Mouse (Mus musculus): ENCODE measurements around the gene Ninl. TPM values are rescaled to one million over a fixed set of nuclear protein-coding genes. Genes with fewer than 3 reads are reported as not detected.
"Not testable (repeated sequence)": the region's sequence is repeated elsewhere in the genome, so short reads cannot be mapped to it uniquely, and the experiment has no call there.

Gene Ninl
- total RNA-seq, 2 experiments from 2014 or later = 5.5 to 5.8 TPM

- DNase-seq (ENCODE audit: low spot score in 2 of 2) = peak; percentile 85
Observed at GRCm38 (mm10) chr2:150909429-150910039, 129.6 kb downstream of the Ninl start.

GRCm38 (mm10) chr2:150908881-150909280, 130.3 kb downstream of the Ninl start:
- not testable (repeated sequence) for DNase-seq (ENCODE audit: low spot score in 2 of 2)

GRCm38 (mm10) chr2:150904936-150905450, 134.2 kb downstream of the Ninl start, which contains the start of gene Gins1:
Gene Gins1, plus strand, starts transcription at chr2:150905400.
- DNase-seq (ENCODE audit: low spot score in 2 of 2) = no peak

- peak; percentile 96 to 97 for DNase-seq (ENCODE audit: low spot score in 2 of 2)
Observed at GRCm38 (mm10) chr2:150904272-150904935, 134.8 kb downstream of the Ninl start, which contains the start of gene Abhd12. Gene Abhd12, minus strand, starts transcription at chr2:150904741.

GRCm38 (mm10) chr2:150902347-150902746, 136.8 kb downstream of the Ninl start:
- DNase-seq (ENCODE audit: low spot score in 2 of 2) = no peak

GRCm38 (mm10) chr2:150900341-150900740, 138.8 kb downstream of the Ninl start:
- DNase-seq (ENCODE audit: low spot score in 2 of 2) = no peak

GRCm38 (mm10) chr2:150895691-150896252, 143.4 kb downstream of the Ninl start:
- DNase-seq (ENCODE audit: low spot score in 2 of 2) = no peak

- DNase-seq (ENCODE audit: low spot score in 2 of 2) = no peak
Observed at GRCm38 (mm10) chr2:150894617-150895267, 144.4 kb downstream of the Ninl start.

- DNase-seq (ENCODE audit: low spot score in 2 of 2) = no peak
Observed at GRCm38 (mm10) chr2:150887370-150887769, 151.8 kb downstream of the Ninl start.

GRCm38 (mm10) chr2:150886315-150886714, 152.9 kb downstream of the Ninl start:
- DNase-seq (ENCODE audit: low spot score in 2 of 2) = no peak

GRCm38 (mm10) chr2:150885814-150886213, 153.4 kb downstream of the Ninl start:
- DNase-seq (ENCODE audit: low spot score in 2 of 2) = no peak

GRCm38 (mm10) chr2:150884779-150885110, 154.4 kb downstream of the Ninl start:
- DNase-seq (ENCODE audit: low spot score in 2 of 2) = no peak

Other genes with a start within 250 kb of the Ninl start
- gene Abhd12, start 134.6 kb downstream of the Ninl start, total RNA-seq (2021) = 100 to 1,000 TPM; 320 to 321 TPM
- gene Gins1, start 134.0 kb downstream of the Ninl start, total RNA-seq (2021) = 1 to 10 TPM; 1.3 to 1.4 TPM
- gene Nanp, start within 50 bp of the Ninl start, total RNA-seq (2021) = 10 to 100 TPM; 21.7 to 24.8 TPM
- under 1 TPM in 1 of 2 experiments, not detected in 1; 0.30 TPM for gene Gm14151, start 53.0 kb upstream of the Ninl start, total RNA-seq (2021)
- not detected for gene Gm14147, start 58.9 kb upstream of the Ninl start, total RNA-seq (2021)

Data from left cerebral cortex, adult 18-20 months (tissue).